Mouse (Mus musculus): ENCODE data around the gene Ssh2.
"Not testable (repeated sequence)": the region's sequence is repeated elsewhere in the genome, so short reads cannot be mapped to it uniquely, and the experiment has no call there.

Ssh2 gene

DNA sequence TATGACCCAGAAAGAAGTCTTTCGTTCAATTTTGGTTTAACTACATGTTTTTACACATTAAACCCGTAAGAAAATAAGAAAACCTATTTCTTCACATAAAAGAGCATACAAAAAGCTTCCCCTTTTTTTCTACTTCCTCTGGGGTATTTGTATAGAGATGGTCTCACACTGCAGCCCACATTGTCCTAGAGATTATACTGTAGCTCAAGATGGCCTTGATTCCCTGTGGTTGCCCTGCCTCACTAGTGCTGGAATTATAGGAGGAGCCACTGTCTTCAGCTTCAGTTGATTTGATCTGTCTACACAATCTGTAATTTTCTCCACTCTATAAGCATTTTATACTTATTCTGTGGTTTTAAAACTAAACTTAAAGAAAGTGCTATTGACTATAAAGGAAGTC lies 15.4 kb downstream of the Ssh2 start:
- no peak for DNase-seq

- DNase-seq = no peak
These were observed 19.2 kb downstream of the Ssh2 start for GRCm38 (mm10) chr11:77235267-77235666.

DNA sequence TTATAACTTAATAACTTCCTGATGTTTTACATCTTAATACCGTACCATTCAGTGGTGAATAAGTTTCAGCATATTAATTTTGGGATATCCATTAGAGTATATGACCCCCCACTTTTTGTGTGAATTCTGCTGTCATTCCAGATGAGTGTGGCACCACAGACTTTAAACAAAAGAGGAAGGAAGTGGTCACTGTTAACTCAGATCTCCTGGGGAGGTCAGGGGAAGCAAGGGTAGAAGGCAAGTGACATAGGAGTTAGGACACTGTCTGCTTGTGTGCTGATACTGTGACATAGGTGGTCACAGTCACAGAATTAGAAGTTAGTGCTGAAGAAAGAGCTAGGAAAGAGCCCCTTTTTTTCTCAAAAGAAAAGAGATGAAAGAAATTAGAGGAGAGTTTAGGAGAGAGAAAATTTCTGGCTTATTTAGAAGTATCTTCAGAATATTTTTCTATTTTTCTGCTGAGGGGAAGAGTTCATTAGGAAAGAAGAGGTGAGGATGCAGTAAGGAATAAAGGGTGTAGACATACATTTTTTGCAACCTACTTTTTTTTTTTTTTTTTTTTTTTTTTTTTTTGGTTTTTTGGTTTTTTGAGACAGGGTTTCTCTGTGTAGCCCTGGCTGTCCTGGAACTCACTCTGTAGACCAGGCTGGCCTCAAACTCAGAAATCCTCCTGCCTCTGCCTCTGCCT lies 23.7 kb downstream of the Ssh2 start:
- no peak for DNase-seq

- no peak for DNase-seq
These were observed 24.6 kb downstream of the Ssh2 start for GRCm38 (mm10) chr11:77240466-77241246.

GRCm38 (mm10) chr11:77242912-77243311 lies 26.8 kb downstream of the Ssh2 start:
- no peak for DNase-seq

DNA sequence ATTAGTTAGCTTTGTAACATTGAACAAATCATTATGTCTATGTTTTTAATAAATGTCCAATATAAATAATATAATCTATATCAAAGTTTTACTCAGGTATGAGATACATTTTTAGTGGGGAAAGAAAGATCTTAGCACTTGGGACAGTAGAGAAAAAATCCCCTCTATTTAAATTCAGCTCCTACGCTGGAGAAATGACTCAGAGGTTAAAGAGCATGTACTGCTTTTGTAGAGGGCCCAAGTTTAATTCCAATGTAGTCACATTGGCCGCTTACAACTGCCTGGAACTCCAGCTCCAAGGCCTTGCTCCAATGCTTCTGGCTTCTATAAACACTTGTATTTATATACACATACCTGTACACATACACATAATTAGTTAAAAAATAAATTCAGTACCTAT lies 36.7 kb downstream of the Ssh2 start:
- no peak for DNase-seq

DNA sequence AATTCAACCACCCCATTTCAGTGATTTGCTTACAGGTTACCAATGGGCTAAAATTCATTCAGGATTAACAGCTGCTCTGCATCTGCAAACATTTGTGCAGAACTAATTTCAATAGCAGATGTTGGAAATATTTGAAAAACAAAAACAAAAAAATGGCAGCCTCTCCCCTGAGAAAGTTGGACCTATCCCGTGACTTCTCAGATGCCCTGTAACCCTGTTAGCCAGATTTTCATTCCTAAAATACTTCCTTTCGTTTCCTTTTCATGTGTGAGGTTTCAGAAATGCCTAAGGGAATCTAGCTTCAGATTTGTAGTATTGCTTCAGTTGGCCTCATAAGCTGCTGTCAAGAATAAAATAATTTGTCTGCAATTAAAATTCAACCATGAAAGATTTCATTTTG lies 43.4 kb downstream of the Ssh2 start:
- no peak for DNase-seq

DNA sequence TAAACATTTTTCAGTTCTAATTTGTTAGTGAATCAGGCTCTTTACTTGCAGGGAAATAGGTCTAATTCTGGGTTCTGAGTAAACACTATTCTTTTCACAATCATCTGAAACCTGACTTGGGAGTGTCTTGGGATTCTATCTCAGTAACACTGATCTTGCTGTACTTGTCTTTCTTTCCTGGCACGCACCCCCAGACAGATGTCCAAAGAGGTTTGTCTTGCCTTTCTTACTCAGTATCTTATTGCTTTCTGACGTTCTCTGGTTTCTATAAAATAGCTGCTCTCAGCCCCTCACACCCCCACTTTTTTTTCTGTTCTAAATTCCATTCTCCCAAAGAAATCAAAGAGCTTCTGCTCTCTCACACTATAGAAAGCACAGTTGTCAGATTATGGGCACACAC lies 51.3 kb downstream of the Ssh2 start:
- DNase-seq = no peak

DNA sequence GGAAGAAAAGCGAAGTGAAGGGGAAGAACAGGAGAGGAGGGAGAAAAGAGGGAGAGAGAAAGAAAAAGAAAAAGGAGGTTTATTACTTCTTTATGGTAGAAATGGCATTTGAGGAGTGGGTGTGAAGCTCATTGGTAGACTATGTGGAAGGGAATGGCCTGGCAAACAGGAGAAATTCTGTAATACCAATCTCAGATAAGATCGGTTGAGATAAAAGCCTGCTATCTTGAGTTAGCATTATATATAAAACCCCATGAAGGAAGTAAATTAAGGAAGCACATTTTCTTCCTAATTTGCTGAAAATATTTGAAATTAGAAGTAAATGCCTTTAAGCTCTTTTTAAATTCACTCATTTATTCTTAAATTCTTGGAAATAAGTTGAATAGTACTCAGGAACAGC lies 59.9 kb downstream of the Ssh2 start:
- DNase-seq = no peak

DNA sequence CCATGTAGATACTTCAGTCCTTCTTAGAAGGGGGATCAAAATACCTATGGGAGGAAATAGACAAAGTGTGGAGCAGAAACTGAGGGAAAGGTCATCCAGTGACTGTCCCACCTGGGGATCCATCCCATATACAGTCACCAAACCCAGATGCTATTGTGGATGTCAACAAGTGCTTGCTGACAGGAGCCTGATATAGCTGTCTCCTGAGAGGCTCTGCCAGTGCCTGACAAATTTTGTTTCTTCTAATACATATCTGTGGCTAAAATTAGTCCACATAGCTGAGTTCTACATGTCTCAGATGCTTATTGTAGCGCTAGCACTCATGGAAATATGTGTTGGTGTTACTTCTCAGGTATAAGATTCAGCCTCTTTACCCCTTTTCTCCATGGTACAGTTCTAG lies 62.5 kb downstream of the Ssh2 start:
- not testable (repeated sequence) for DNase-seq

DNA sequence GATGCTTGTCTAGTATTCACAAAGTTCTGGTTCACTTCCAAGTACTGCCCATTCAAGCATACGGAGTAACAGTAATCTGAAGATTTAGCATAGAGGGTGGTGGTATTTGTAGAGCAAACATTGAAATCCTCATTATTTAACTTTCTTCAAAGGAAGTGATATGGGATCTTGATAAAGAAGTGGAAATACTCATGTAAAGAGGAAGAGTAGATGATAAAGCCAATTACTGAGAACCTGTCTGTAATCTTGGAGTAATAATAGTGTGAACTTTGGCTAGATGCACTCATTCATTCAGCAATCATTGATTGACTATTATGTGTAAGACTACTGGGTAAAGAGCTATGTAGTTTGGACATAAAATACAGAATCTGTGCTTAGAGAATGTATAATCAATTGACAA lies 64.1 kb downstream of the Ssh2 start:
- no peak for DNase-seq

DNA sequence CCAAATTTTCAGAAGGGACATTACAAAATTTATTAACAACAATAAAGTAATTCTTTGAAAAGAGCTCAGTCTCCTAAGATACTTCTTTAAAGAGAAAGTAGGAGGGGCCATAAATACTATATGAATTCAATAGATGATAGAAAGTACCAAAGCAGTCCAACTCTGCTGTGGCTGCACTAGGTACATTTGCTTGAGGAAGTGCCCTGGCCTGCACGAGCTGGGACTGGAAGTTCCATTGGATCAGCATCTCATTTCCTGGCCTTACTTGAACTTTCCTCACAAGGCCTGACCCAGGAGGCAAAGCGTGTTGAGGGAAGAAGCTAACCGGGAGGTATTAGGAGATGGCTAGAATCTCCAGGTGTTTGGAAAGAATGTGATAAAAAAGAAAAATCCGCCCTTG lies 75.4 kb downstream of the Ssh2 start:
- peak in 1 of 2 experiments; percentile 33 for DNase-seq

GRCm38 (mm10) chr11:77293673-77294072 lies 77.6 kb downstream of the Ssh2 start:
- not testable (repeated sequence) for DNase-seq

GRCm38 (mm10) chr11:77297246-77297645 lies 81.2 kb downstream of the Ssh2 start:
- DNase-seq = peak in 1 of 2 experiments; percentile 7

- DNase-seq = no peak
These were observed 91.1 kb downstream of the Ssh2 start for GRCm38 (mm10) chr11:77307205-77307604.

DNA sequence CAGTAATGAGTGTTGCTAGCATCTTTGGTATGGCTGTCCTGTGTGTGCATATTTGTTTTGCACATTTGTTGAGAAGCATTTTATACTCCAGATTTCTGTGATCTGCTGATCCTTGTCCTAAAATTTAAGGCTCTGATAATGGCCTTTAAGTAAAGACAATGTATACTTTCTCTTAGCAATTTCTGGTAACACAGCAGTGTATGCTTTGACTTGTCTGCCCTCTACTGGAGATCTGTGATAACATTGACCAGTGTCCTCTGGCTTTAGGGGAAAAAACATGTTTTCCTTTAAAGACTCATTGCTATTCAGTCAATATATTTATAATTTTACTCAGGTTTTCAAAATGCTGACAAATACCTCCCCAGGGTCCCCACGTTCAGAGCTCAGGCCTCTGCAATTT lies 92.4 kb downstream of the Ssh2 start:
- DNase-seq = peak in 1 of 2 experiments; percentile 54

GRCm38 (mm10) chr11:77317721-77318477 lies 101.8 kb downstream of the Ssh2 start:
- peak in 1 of 2 experiments; percentile 4 for DNase-seq

DNA sequence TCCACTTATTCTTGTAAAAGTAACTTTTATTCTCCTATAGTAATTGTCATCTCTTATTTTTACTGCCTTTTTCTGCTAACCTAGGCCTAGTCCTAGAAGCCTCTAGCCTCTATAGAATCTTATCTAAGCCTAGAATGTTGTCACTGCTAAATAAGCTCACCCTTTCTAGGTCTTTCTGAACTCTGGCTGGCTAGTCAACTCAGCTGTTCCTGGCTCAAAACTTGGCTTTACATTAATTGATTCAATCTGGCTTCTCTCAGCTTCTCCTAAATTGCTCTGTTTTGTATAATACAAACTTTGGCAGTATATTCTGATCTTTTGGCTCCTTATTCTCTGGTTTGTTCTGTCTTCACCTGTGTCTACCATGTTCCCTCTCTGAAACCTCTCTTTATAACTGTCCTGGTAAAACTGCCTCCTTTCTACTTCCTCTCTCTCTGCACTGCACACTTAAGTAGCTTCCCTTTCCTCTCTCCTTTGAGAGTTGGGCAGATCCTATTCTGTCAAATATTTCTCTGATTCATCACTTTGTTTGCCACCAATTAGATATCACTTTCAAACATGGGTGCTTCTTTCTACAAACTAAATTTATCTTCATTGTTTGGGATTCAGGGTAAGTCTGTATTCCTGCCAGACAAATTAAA lies 102.5 kb downstream of the Ssh2 start:
- DNase-seq = no peak

- DNase-seq = no peak
These were observed 105.1 kb downstream of the Ssh2 start for GRCm38 (mm10) chr11:77321214-77321613.

DNA sequence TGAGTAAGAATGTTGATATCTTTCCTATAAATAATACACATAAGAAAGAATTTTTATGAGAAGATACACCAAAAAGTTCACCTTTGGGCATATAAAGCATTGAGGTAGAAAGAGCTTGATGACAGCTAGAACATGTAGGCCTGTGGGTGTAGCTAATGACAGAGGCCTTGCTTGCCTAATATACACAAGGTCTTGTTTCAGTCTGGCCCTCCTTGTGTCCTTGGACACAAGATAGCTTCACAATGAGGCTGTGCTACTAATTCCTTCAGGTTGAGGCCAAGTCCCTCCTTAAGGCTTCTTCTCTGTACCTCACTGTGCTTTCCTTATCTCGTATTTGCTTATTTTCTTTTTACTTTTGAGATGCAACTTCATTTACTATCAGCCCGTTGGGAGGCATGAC lies 114.4 kb downstream of the Ssh2 start:
- DNase-seq = no peak

GRCm38 (mm10) chr11:77347273-77347672 lies 131.2 kb downstream of the Ssh2 start:
- DNase-seq = no peak

GRCm38 (mm10) chr11:77348142-77348741 lies 132.2 kb downstream of the Ssh2 start:
- peak; percentile 90 to 95 for DNase-seq

DNA sequence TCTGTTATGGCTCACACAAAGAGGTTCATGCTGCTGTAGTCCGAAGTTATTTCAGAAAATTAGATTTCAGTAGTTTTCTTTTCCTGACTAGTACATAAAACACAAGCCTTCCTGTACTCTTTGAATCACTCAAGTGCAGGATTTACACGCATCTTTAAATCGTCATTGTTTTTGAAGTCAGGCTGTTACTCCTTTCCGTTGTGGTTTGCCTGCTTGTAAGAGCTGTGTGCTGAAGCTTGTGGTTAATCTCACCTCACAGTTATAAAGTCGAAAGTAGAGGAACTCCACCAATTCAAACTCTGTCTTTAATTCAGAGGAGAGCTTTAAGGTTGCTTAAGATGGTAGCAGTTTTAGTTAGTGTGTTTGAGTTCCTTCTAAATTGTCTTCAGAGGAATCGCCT lies 132.9 kb downstream of the Ssh2 start:
- no peak for DNase-seq
